Mouse (Mus musculus) intestine, embryonic 14.5 days (tissue): ENCODE measurements at regions not wholly inside any gene's neighbourhood (a gene's known extent, or its start where the extent isn't known, plus 50 kb on each side); places are given as distances from the start of the nearest gene placed in this dataset.

Source experiments
- ATAC-seq: fragments of 200-750 bp; cut with Nextera tagmentation; replicated peaks from 2 replicates; pipeline ENCODE4 v1.8.0; 2017; ENCODE audit warnings: low read depth, moderate number of reproducible peaks, moderate TSS enrichment, moderate library complexity; ENCODE audit not compliant: low FRiP score, low TSS enrichment
- DNase-seq: peaks from one replicate; pipeline ENCODE4 v3.0.0-alpha.2; 2018; ENCODE audit warnings: low spot score
- H3K27ac ChIP-seq: fragments of 300-500 bp; sonication (generic); 2 replicates; pipeline ENCODE4 v1.5.1; 2014; ENCODE audit warnings: low read depth, mild to moderate bottlenecking, control low read depth
- H3K27me3 ChIP-seq: fragments of 300-500 bp; sonication (generic); replicated peaks from 2 replicates; pipeline ENCODE4 v1.6.1; 2014; ENCODE audit warnings: low read length, control low read depth; ENCODE audit not compliant: control insufficient read depth, insufficient read depth
- H3K36me3 ChIP-seq: fragments of 300-500 bp; sonication (generic); 2 replicates; pipeline ENCODE4 v1.6.1; 2014; ENCODE audit warnings: low read length, control low read depth; ENCODE audit not compliant: control insufficient read depth, insufficient read depth
- H3K4me1 ChIP-seq: fragments of 300-500 bp; sonication (generic); replicated peaks from 2 replicates; pipeline ENCODE4 v1.6.1; 2014; ENCODE audit warnings: low read length, control low read depth, mixed read lengths; ENCODE audit not compliant: control insufficient read depth, insufficient read depth
- H3K4me2 ChIP-seq: fragments of 300-500 bp; sonication (generic); 2 replicates; pipeline ENCODE4 v1.6.1; 2014; ENCODE audit warnings: low read length
- H3K4me3 ChIP-seq: fragments of 300-500 bp; sonication (generic); 2 replicates; pipeline ENCODE4 v1.5.1; 2014; ENCODE audit warnings: low read depth, low read length, control low read depth, mixed read lengths
- H3K9ac ChIP-seq: fragments of 300-500 bp; sonication (generic); 2 replicates; pipeline ENCODE4 v1.6.1; 2014; ENCODE audit warnings: mild to moderate bottlenecking, low read length
- H3K9me3 ChIP-seq: fragments of 300-500 bp; sonication (generic); 2 replicates; pipeline ENCODE4 v1.6.1; 2016; ENCODE audit warnings: low read length, control low read depth; ENCODE audit not compliant: control insufficient read depth
- WGBS: fragments of 180-500 bp; shearing (Covaris S2); extraction: QIAGEN DNeasy Blood & Tissue Kit; methylation state at CpG from one replicate; pipeline ENCODE4 v1.1.7; 2014; 5-methylcytosine and 5-hydroxymethylcytosine counted together

DNA sequence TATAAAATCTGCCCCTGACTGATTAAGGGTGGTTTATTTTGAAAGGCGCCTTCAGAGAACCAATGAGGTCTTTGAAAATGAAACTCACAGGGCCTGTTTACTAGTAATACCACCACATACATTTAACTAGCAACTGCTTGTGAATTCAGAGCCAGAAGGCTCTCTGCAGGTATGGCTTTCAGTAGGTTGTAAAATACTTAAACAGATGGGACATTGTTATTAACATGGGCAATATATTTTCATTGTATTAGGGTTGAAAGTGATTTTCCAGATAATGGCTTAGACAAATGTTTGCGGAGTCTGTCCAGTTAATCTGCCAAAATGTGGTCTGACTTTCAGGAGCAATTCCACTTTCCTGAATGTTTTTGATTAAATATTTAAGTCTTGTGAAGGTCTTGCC lies 430.8 kb downstream of the Btg1 start:
- H3K9ac ChIP-seq: no peak overlapping the region
- no peaks in the 10 kb centered on the region for H3K27me3 ChIP-seq
- H3K9me3 ChIP-seq: 0 out of 2 replicates have a peak, but pooled peaks cover 6% of the 10 kb centered on the region
- 78% methylated on average over 2 of the region's 2 CpGs for WGBS
- ATAC-seq: no peak
- no peak for DNase-seq
- no peak overlapping the region for H3K4me3 ChIP-seq
- no peaks in the 10 kb centered on the region for H3K4me1 ChIP-seq
- H3K4me2 ChIP-seq: no peak overlapping the region
- H3K27ac ChIP-seq: no peak overlapping the region
- H3K36me3 ChIP-seq: no peaks in the 10 kb centered on the region

DNA sequence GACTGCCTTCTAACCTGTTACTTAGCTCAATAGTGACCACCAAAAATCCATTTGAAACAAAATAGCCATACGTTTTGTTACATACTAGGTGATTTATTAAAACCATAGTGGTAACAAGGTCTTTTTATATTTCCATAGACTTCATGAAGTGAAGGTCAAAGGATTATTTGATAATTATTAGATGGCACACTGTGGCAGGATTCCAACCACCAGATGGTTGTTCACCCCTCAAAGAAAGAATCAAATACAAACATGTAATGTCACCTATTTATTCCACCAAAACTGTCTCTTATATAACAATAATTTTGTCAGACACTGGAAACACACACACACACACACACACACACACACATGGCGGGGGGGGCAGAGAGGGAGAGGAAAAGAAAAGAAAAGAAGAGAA lies 431.2 kb downstream of the Btg1 start:
- no peaks in the 10 kb centered on the region for H3K36me3 ChIP-seq
- ATAC-seq (no peak), DNase-seq (no peak)
- H3K27ac ChIP-seq: no peak overlapping the region
- H3K4me2 ChIP-seq: no peak overlapping the region
- H3K4me3 ChIP-seq: no peak overlapping the region
- H3K27me3 ChIP-seq: no peaks in the 10 kb centered on the region
- WGBS: 59% methylated on average over 2 of the region's 2 CpGs
- no peaks in the 10 kb centered on the region for H3K4me1 ChIP-seq
- H3K9ac ChIP-seq: no peak overlapping the region
- H3K9me3 ChIP-seq: 0 out of 2 replicates have a peak, but pooled peaks cover 6% of the 10 kb centered on the region

DNA sequence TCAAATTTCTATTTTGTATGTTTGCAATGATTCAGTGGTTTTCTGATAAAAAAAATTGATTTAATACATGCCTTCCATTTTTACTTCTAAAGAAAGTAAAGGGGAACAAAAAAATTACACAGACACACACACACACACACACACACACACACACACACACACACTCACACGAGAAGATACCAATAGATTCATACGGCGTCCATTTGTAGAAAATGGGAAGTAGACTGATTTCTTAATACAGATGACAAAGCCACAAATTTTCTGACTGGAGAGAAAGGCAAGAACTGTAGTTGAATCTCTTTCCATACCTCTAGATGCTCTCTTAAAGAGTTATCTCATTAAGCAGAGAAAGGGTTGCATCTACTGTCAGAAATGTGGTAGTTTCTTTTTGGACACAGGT lies 424.9 kb upstream of the Dcn start:
- H3K4me1 ChIP-seq: no peaks in the 10 kb centered on the region
- ATAC-seq: no peak
- no peak overlapping the region for H3K4me3 ChIP-seq
- no peak overlapping the region for H3K4me2 ChIP-seq
- no peaks in the 10 kb centered on the region for H3K9me3 ChIP-seq
- no peaks in the 10 kb centered on the region for H3K36me3 ChIP-seq
- H3K27me3 ChIP-seq: no peaks in the 10 kb centered on the region
- WGBS: 95% methylated on average over 3 of the region's 3 CpGs
- H3K9ac ChIP-seq: no peak overlapping the region
- no peak for DNase-seq
- H3K27ac ChIP-seq: no peak overlapping the region

- Histone ChIP-seq H3K27ac (no peak overlapping the region), H3K9me3 (no peaks in the 10 kb centered on the region), H3K4me1 (no peaks in the 10 kb centered on the region), H3K4me3 (no peak overlapping the region), H3K9ac (no peak overlapping the region), H3K27me3 (no peaks in the 10 kb centered on the region), H3K36me3 (no peaks in the 10 kb centered on the region), H3K4me2 (no peak overlapping the region)
- DNase-seq (no peak), ATAC-seq (no peak)
- 78% methylated on average over 3 of the region's 3 CpGs for WGBS
Measured at GRCm38 (mm10) chr10:97061961-97062360, 417.4 kb upstream of the Dcn start.

DNA sequence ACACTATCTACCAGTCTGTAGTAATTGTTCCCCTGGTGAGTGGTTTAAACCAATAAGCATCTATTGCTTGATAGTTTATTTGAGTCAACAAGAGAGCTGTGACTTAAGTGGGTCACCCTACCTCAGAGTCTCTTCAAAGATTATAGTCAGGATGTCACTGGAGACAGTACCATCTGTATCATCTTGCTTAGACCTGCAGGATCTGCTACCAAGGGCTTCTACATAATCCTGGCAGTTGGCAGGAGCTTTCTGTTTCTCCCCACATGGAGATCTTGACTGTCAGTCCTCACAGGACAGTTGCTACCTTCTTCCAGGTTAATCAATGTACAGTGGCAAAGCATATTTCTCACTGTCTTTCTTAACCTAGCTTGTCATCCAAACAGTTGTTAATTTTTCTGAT lies 414.9 kb upstream of the Dcn start:
- Histone ChIP-seq H3K4me2 (no peak overlapping the region), H3K4me3 (no peak overlapping the region), H3K9ac (no peak overlapping the region), H3K9me3 (no peaks in the 10 kb centered on the region), H3K4me1 (no peaks in the 10 kb centered on the region), H3K36me3 (no peaks in the 10 kb centered on the region), H3K27ac (no peak overlapping the region), H3K27me3 (no peaks in the 10 kb centered on the region)
- DNase-seq (no peak), ATAC-seq (no peak)

DNA sequence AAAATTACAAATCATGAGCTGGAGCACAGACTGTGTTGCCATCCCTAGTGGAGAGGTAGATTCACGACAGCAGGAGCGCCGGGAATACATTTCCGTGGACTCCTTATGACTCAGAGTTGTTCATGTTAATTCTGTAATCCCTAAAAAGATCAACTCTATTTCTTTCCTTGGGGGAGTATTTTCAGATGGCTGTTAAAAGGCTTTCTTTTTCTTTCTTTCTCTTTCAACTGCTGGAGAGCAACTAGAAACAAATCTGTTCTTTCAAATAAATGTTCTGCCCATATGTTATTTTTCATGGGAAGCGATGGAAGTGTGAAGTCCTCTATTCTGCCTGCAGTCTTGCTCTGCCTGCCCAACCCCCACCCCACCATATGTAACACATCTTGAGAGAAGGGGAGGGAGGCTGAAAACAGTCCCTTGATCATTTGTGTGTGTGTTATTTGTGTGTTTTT lies 401.4 kb upstream of the Dcn start:
- Histone ChIP-seq H3K36me3 (no peaks in the 10 kb centered on the region), H3K9me3 (no peaks in the 10 kb centered on the region), H3K27me3 (no peaks in the 10 kb centered on the region), H3K4me2 (no peak overlapping the region), H3K4me1 (no peaks in the 10 kb centered on the region), H3K27ac (no peak overlapping the region), H3K9ac (no peak overlapping the region), H3K4me3 (no peak overlapping the region)
- WGBS: 73% methylated on average over 5 of the region's 5 CpGs
- ATAC-seq (no peak), DNase-seq (no peak)

DNA sequence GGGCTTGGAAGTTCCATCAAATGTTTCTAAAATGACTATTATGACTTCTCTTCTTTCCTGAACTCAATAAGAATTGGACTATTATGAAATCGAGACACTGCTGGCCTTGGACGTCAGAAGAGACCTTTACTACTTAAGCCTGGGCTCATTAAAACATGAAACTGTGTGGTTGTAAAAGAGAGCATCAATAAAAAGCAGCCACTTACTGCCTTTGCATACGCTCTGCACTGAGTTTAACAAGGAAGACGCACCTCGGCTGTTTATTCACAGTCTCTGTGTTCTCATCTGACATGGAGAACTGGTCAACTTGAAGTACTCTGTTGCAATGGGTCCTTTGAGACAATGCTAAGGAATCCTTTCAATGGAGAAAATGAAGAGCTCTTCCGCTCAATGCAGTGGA lies 399.8 kb upstream of the Dcn start:
- H3K4me3 ChIP-seq: no peak overlapping the region
- H3K4me1 ChIP-seq: no peaks in the 10 kb centered on the region
- H3K27me3 ChIP-seq: no peaks in the 10 kb centered on the region
- WGBS: 72% methylated on average over 6 of the region's 6 CpGs
- DNase-seq: no peak
- H3K9ac ChIP-seq: no peak overlapping the region
- no peaks in the 10 kb centered on the region for H3K9me3 ChIP-seq
- no peaks in the 10 kb centered on the region for H3K36me3 ChIP-seq
- H3K4me2 ChIP-seq: no peak overlapping the region
- H3K27ac ChIP-seq: no peak overlapping the region
- no peak for ATAC-seq

- DNase-seq (no peak), ATAC-seq (no peak)
- no peak overlapping the region for H3K9ac ChIP-seq
Measured at GRCm38 (mm10) chr10:97087286-97087685, 392.1 kb upstream of the Dcn start.

DNA sequence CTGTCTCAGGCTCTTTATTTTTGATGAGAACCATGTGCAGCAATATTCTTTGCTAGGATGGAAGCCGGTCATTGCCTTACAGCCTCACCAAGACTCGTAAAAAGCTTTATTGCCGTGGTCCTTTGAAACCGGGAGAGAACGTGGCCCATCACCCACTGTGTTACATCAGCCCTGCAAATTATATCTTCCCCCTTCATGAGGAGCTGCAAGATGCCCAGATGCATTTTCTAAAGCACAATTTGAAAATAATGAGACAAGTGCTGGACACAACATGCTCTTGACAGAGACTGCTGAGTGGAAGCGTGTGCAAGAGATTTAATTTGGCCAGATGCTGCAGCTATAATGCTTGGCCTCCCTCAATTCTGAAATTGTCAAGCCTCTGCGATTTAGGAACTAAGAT lies 389.2 kb upstream of the Dcn start:
- ATAC-seq: no peak
- 67% methylated on average over 7 of the region's 7 CpGs for WGBS
- H3K36me3 ChIP-seq: no peaks in the 10 kb centered on the region
- no peak overlapping the region for H3K4me3 ChIP-seq
- H3K4me2 ChIP-seq: no peak overlapping the region
- DNase-seq: no peak
- no peaks in the 10 kb centered on the region for H3K4me1 ChIP-seq
- H3K27ac ChIP-seq: no peak overlapping the region
- H3K9ac ChIP-seq: no peak overlapping the region
- H3K27me3 ChIP-seq: no peaks in the 10 kb centered on the region
- no peaks in the 10 kb centered on the region for H3K9me3 ChIP-seq

More at GRCm38 (mm10) chr10:97087286-97087685, 392.1 kb upstream of the Dcn start:
- H3K4me1 ChIP-seq: no peaks in the 10 kb centered on the region
- H3K27ac ChIP-seq: no peak overlapping the region
- H3K4me3 ChIP-seq: no peak overlapping the region
- H3K4me2 ChIP-seq: no peak overlapping the region
- 73% methylated on average over 5 of the region's 5 CpGs for WGBS
- no peaks in the 10 kb centered on the region for H3K36me3 ChIP-seq
- H3K9me3 ChIP-seq: no peaks in the 10 kb centered on the region
- no peaks in the 10 kb centered on the region for H3K27me3 ChIP-seq
